Mouse (Mus musculus): ENCODE data around the gene Speer4f2. TPM values are rescaled to one million over a fixed set of nuclear protein-coding genes. Genes with fewer than 3 reads are reported as not detected.
"Not testable (repeated sequence)": the region's sequence is repeated elsewhere in the genome, so short reads cannot be mapped to it uniquely, and the experiment has no call there.

Gene Speer4f2
- polyA plus RNA-seq (2014; fragmentation: Nextera tagmentation; extraction: Ambion mirVana) = not detected in 2 replicates

DNA sequence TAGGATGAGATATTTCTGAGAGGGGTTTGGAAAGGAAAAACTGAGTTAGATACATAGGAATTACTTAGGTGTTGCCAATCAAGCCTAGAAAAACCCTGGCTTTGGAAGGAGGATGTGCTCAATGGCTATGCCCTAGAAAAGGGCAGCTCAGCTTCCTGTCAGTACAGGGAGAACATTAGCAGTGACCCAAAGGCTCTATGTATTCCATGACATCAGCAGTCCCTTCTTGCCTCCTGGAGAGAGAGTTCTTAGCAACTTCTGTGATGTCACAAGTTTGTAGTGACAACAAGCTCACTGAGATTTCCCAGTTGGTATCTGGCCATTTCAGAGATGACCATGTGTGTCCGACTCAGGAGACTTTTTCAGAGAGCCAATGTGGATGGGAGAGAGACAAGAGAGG lies at the start of gene Speer4f2:
Gene Speer4f2, plus strand, starts transcription at position 301 of the 400 bp plus-strand sequence.
- 63% methylated on average over 1 of the region's 1 CpGs for WGBS
- H3K4me1 ChIP-seq (ENCODE audit: control insufficient read depth, insufficient read depth, low read length); H3K9ac ChIP-seq (replicated peaks; ENCODE audit: low read length); H3K4me3 ChIP-seq (ENCODE audit: low read depth, low read length); H3K4me2 ChIP-seq (ENCODE audit: low read depth, low read length); H3K27me3 ChIP-seq (ENCODE audit: control insufficient read depth, insufficient read depth, low read length); H3K9me3 ChIP-seq (replicated peaks; ENCODE audit: control insufficient read depth, low read length); DNase-seq (ENCODE audit: low spot score); H3K27ac ChIP-seq (replicated peaks; ENCODE audit: low read depth, low read length); ATAC-seq (replicated peaks; ENCODE audit: insufficient number of reproducible peaks, low FRiP score, low TSS enrichment, low read depth); H3K36me3 ChIP-seq (replicated peaks; ENCODE audit: control insufficient read depth, insufficient read depth, low read depth, low read length): not testable (repeated sequence)

DNA sequence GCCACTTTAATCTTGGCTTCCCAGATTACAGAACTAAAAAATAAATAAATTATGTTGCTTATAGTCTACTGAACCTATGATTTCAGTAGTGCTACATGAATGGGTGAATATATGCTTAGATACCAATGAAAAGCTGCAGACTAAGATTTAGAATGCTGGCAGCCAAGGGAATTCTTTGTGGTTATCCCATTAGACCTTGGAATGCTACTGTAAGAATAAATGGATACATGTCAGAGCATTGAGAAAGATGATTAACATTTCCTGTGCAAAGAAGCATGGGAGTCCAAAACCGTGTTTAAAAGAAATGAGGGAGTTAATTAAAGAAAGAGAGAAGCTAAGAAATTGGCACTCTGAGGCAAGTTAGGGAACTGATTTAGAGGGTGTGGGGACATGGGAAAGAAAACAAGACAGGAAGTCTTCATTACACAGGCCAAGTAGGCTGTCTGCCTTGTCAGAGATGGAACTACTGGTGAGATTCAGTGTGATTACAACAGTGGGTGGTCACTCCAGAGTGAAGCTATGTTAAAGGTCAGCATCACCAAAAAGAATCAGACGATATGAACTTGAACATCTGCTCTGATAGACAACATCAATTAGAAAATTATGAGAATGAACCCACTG lies 43.9 kb upstream of the Speer4f2 start:
- Histone ChIP-seq H3K36me3 (replicated peaks; ENCODE audit: control insufficient read depth, insufficient read depth, low read depth, low read length) (no peaks in the 10 kb centered on the region), H3K4me3 (ENCODE audit: low read depth, low read length) (no peak overlapping the region), H3K27me3 (ENCODE audit: control insufficient read depth, insufficient read depth, low read length) (no peaks in the 10 kb centered on the region), H3K9me3 (replicated peaks; ENCODE audit: control insufficient read depth, low read length) (no peaks in the 10 kb centered on the region), H3K9ac (replicated peaks; ENCODE audit: low read length) (no peak overlapping the region), H3K4me2 (ENCODE audit: low read depth, low read length) (no peak overlapping the region), H3K4me1 (ENCODE audit: control insufficient read depth, insufficient read depth, low read length) (no peaks in the 10 kb centered on the region), H3K27ac (replicated peaks; ENCODE audit: low read depth, low read length) (no peak overlapping the region)
- DNase-seq (ENCODE audit: low spot score) = no peak
- no peak for ATAC-seq (replicated peaks; ENCODE audit: insufficient number of reproducible peaks, low FRiP score, low TSS enrichment, low read depth)
- WGBS = 64% methylated on average over 2 of the region's 2 CpGs

- ATAC-seq (replicated peaks; ENCODE audit: insufficient number of reproducible peaks, low FRiP score, low TSS enrichment, low read depth) = no peak
Observed at GRCm38 (mm10) chr5:17334836-17335235, 38.1 kb upstream of the Speer4f2 start.

GRCm38 (mm10) chr5:17345741-17346140 lies 27.2 kb upstream of the Speer4f2 start:
- H3K4me1 ChIP-seq (ENCODE audit: control insufficient read depth, insufficient read depth, low read length); H3K9me3 ChIP-seq (replicated peaks; ENCODE audit: control insufficient read depth, low read length); H3K36me3 ChIP-seq (replicated peaks; ENCODE audit: control insufficient read depth, insufficient read depth, low read depth, low read length); H3K4me3 ChIP-seq (ENCODE audit: low read depth, low read length); H3K9ac ChIP-seq (replicated peaks; ENCODE audit: low read length); DNase-seq (ENCODE audit: low spot score); H3K27ac ChIP-seq (replicated peaks; ENCODE audit: low read depth, low read length); ATAC-seq (replicated peaks; ENCODE audit: insufficient number of reproducible peaks, low FRiP score, low TSS enrichment, low read depth); H3K27me3 ChIP-seq (ENCODE audit: control insufficient read depth, insufficient read depth, low read length); H3K4me2 ChIP-seq (ENCODE audit: low read depth, low read length): not testable (repeated sequence)
- 61% methylated on average over 2 of the region's 2 CpGs for WGBS

More at GRCm38 (mm10) chr5:17334836-17335235, 38.1 kb upstream of the Speer4f2 start:
- WGBS = 86% methylated on average over 1 of the region's 1 CpGs
- H3K9ac ChIP-seq (replicated peaks; ENCODE audit: low read length) = no peak overlapping the region
- no peaks in the 10 kb centered on the region for H3K4me1 ChIP-seq (ENCODE audit: control insufficient read depth, insufficient read depth, low read length)
- H3K27ac ChIP-seq (replicated peaks; ENCODE audit: low read depth, low read length) = no peak overlapping the region
- no peaks in the 10 kb centered on the region for H3K27me3 ChIP-seq (ENCODE audit: control insufficient read depth, insufficient read depth, low read length)
- H3K4me3 ChIP-seq (ENCODE audit: low read depth, low read length) = no peak overlapping the region
- H3K36me3 ChIP-seq (replicated peaks; ENCODE audit: control insufficient read depth, insufficient read depth, low read depth, low read length) = no peaks in the 10 kb centered on the region
- no peaks in the 10 kb centered on the region for H3K9me3 ChIP-seq (replicated peaks; ENCODE audit: control insufficient read depth, low read length)
- no peak overlapping the region for H3K4me2 ChIP-seq (ENCODE audit: low read depth, low read length)
- DNase-seq (ENCODE audit: low spot score) = no peak

DNA sequence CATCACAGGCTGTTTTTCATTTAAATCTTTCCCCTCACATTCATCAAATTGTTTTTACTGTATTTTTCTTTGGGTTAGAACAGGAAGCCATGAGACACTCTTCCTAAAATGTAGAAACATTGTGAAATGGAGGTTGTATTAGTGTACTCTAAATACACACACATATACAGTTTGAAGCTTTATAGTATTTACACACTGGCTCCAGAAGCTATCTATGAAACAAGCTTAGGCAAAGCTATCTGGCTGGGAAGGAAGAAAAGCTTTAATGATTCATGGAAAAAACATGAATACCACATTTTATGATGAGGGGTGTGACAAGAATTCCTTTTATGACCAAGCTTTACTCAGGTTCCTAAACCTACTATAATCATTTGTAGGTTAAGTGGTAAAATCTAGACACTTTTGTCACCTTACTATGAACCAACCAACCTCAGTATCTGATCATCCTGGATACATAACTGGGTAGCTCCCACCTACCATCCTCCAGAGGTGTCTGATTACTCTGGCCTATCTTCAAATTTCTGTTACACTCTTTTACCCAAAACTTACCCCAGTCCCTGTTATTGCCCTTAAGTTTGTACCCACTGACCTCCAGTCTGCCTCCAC lies 13.5 kb upstream of the Speer4f2 start:
- DNase-seq (ENCODE audit: low spot score) = no peak
- H3K36me3 ChIP-seq (replicated peaks; ENCODE audit: control insufficient read depth, insufficient read depth, low read depth, low read length) = no peaks in the 10 kb centered on the region
- no peak overlapping the region for H3K4me2 ChIP-seq (ENCODE audit: low read depth, low read length)
- H3K27me3 ChIP-seq (ENCODE audit: control insufficient read depth, insufficient read depth, low read length) = no peaks in the 10 kb centered on the region
- no peak for ATAC-seq (replicated peaks; ENCODE audit: insufficient number of reproducible peaks, low FRiP score, low TSS enrichment, low read depth)
- H3K27ac ChIP-seq (replicated peaks; ENCODE audit: low read depth, low read length) = no peak overlapping the region
- no peak overlapping the region for H3K9ac ChIP-seq (replicated peaks; ENCODE audit: low read length)
- no peaks in the 10 kb centered on the region for H3K9me3 ChIP-seq (replicated peaks; ENCODE audit: control insufficient read depth, low read length)
- no peaks in the 10 kb centered on the region for H3K4me1 ChIP-seq (ENCODE audit: control insufficient read depth, insufficient read depth, low read length)
- H3K4me3 ChIP-seq (ENCODE audit: low read depth, low read length) = no peak overlapping the region

- Histone ChIP-seq H3K4me1 (ENCODE audit: control insufficient read depth, insufficient read depth, low read length) (no peaks in the 10 kb centered on the region), H3K9ac (replicated peaks; ENCODE audit: low read length) (no peak overlapping the region), H3K27me3 (ENCODE audit: control insufficient read depth, insufficient read depth, low read length) (no peaks in the 10 kb centered on the region), H3K9me3 (replicated peaks; ENCODE audit: control insufficient read depth, low read length) (no peaks in the 10 kb centered on the region), H3K36me3 (replicated peaks; ENCODE audit: control insufficient read depth, insufficient read depth, low read depth, low read length) (no peaks in the 10 kb centered on the region), H3K27ac (replicated peaks; ENCODE audit: low read depth, low read length) (no peak overlapping the region), H3K4me2 (ENCODE audit: low read depth, low read length) (no peak overlapping the region), H3K4me3 (ENCODE audit: low read depth, low read length) (no peak overlapping the region)
- ATAC-seq (replicated peaks; ENCODE audit: insufficient number of reproducible peaks, low FRiP score, low TSS enrichment, low read depth) (no peak), DNase-seq (ENCODE audit: low spot score) (no peak)
- WGBS = 66% methylated on average over 7 of the region's 7 CpGs
Observed at GRCm38 (mm10) chr5:17389926-17390325, 16.9 kb downstream of the Speer4f2 start.

DNA sequence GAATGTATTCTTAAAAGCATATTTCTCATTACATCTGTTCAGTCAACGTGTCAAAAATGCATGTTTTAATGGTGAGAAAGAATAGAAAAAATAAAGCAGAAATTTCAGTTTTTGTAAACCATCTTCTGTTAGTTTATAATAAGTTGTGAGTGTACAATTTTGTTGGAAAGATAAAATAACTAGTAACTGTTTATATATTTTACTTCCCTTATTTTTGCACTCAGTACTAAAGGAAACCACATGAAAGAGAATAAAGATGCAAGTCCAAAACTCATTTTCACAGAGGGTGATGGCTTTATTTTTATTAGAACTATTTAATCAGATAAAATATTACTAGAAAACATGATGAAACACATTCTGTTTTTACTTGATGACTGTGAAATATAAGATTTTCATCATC lies 18.2 kb downstream of the Speer4f2 start:
- ATAC-seq (replicated peaks; ENCODE audit: insufficient number of reproducible peaks, low FRiP score, low TSS enrichment, low read depth) (no peak), DNase-seq (ENCODE audit: low spot score) (no peak)
- WGBS = 86% methylated on average over 1 of the region's 1 CpGs
- no peaks in the 10 kb centered on the region for H3K27me3 ChIP-seq (ENCODE audit: control insufficient read depth, insufficient read depth, low read length)
- no peak overlapping the region for H3K4me3 ChIP-seq (ENCODE audit: low read depth, low read length)
- no peak overlapping the region for H3K4me2 ChIP-seq (ENCODE audit: low read depth, low read length)
- no peaks in the 10 kb centered on the region for H3K4me1 ChIP-seq (ENCODE audit: control insufficient read depth, insufficient read depth, low read length)
- no peaks in the 10 kb centered on the region for H3K9me3 ChIP-seq (replicated peaks; ENCODE audit: control insufficient read depth, low read length)
- H3K36me3 ChIP-seq (replicated peaks; ENCODE audit: control insufficient read depth, insufficient read depth, low read depth, low read length) = no peaks in the 10 kb centered on the region
- no peak overlapping the region for H3K27ac ChIP-seq (replicated peaks; ENCODE audit: low read depth, low read length)
- no peak overlapping the region for H3K9ac ChIP-seq (replicated peaks; ENCODE audit: low read length)

DNA sequence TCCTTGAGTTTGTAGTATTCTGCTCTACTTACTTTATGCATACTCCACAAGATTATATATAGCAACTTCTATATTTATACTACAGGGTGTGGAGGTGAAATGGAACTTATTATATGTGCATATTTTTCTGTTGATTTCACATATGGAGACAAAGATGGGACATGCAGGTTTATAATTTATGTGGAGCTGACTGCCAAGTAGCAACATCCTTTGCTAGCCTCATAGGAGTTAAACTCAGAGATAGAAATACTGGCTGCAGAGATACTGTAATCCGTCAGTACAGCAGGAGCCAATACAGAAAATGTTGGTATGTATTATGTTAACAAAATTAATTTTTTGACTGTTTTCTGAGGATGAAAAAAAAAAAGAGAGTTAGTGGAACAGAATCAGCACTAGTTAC lies 27.6 kb downstream of the Speer4f2 start:
- Histone ChIP-seq H3K27ac (replicated peaks; ENCODE audit: low read depth, low read length) (no peak overlapping the region), H3K36me3 (replicated peaks; ENCODE audit: control insufficient read depth, insufficient read depth, low read depth, low read length) (no peaks in the 10 kb centered on the region), H3K9me3 (replicated peaks; ENCODE audit: control insufficient read depth, low read length) (no peaks in the 10 kb centered on the region), H3K4me1 (ENCODE audit: control insufficient read depth, insufficient read depth, low read length) (no peaks in the 10 kb centered on the region), H3K4me3 (ENCODE audit: low read depth, low read length) (no peak overlapping the region), H3K27me3 (ENCODE audit: control insufficient read depth, insufficient read depth, low read length) (no peaks in the 10 kb centered on the region), H3K4me2 (ENCODE audit: low read depth, low read length) (no peak overlapping the region), H3K9ac (replicated peaks; ENCODE audit: low read length) (no peak overlapping the region)
- WGBS = 90% methylated on average over 1 of the region's 1 CpGs
- DNase-seq (ENCODE audit: low spot score) (no peak), ATAC-seq (replicated peaks; ENCODE audit: insufficient number of reproducible peaks, low FRiP score, low TSS enrichment, low read depth) (no peak)
